ENCODE assay signal across 28 mouse cellular contexts in the genomic region with DNA sequence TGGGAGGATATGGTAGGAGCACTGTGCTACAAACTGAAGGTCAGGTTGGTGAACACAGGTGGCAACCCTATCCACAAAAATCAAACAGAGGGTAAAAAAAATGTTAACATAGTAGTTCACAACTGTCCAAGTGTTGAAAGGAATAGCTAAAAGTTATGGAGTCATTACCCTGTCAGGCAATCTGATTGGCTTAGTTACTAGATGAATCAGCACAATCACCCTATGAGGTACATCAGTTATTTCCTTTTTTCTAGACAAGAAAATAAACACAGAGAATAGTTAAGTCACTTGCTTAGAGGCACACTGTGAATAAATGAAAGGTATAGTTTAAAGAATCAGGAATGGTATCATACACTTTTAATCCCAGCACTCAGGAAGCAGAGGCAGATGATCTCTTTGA.
DNase-seq lines count a peak whose midpoint lies in the region; ATAC-seq and TF ChIP-seq lines count a peak whose summit lies in the region.
"Had no signal": no experiment of that assay in that cellular context is flagged by ENCODE, and none has a peak within 500 bp of the region (broad histone marks: within the 10 kb centered on the region; RNA-seq: fewer than 3 reads in every experiment).

No protein-coding gene starts in this region.

- TF ChIP-seq RAD21 in MEL (IDR thresholded peaks at IDR 0.05; ENCODE audit: low read depth, low read length) = no peak

- H3K4me2 ChIP-seq in heart, embryonic 13.5 days = no peak overlapping the region
- no peak overlapping the region for H3K4me2 ChIP-seq in liver, postnatal 0 days (ENCODE audit: low read depth, low read length)
- no peak overlapping the region for H3K4me2 ChIP-seq in liver, embryonic 11.5 days
- H3K4me2 ChIP-seq: embryonic facial prominence, embryonic 12.5 days; embryonic facial prominence, embryonic 15.5 days; forebrain, embryonic 12.5 days; forebrain, embryonic 15.5 days; heart, embryonic 11.5 days; heart, embryonic 15.5 days; hindbrain, embryonic 13.5 days had no signal

- DNase-seq in heart, adult 11 months = no peak
- DNase-seq in liver, postnatal 0 days = no peak
- DNase-seq in liver, embryonic 11.5 days (ENCODE audit: low spot score) = no peak
- DNase-seq in MEL (ENCODE audit: low read depth, low spot score) = peak; percentile 52
- no peak for DNase-seq in ovary, adult 18-20 months (ENCODE audit: low spot score)
- DNase-seq in thymus, postnatal 0 days (ENCODE audit: low spot score) = no peak
- DNase-seq: adrenal gland, adult 8-10 months; adrenal gland, postnatal 25 days; B cell, adult 2 months; cerebellum, adult 18-20 months; cerebellum, adult 9-10 months; cerebellum, postnatal 25 days; gastrocnemius, postnatal 25 days; heart, postnatal 10 days; heart, postnatal 36 days had no signal

- TF ChIP-seq POLR2A in MEL (IDR thresholded peaks at IDR 0.05; ENCODE audit: control insufficient read depth in 1 of 2, insufficient read depth in 1 of 2, low read depth in 1 of 2, low read length in 2 of 2, poor library complexity in 1 of 2) = no peak

- 0 out of 2 replicates have a peak overlapping the region, but pooled peaks have one; percentile 1 for H3K27ac ChIP-seq in heart, embryonic 13.5 days (replicated peaks)
- H3K27ac ChIP-seq in liver, postnatal 0 days (ENCODE audit: low read depth) = peak overlapping the region; percentile 36; the same call in 1 of the 2 replicates
- H3K27ac ChIP-seq in liver, embryonic 11.5 days (ENCODE audit: low read depth, low read length) = no peak overlapping the region
- no peak overlapping the region for H3K27ac ChIP-seq in MEL (ENCODE audit: control insufficient read depth, low read depth, low read length)
- H3K27ac ChIP-seq: embryonic facial prominence, embryonic 12.5 days; embryonic facial prominence, embryonic 15.5 days; forebrain, embryonic 12.5 days; forebrain, embryonic 15.5 days; heart, embryonic 15.5 days; hindbrain, embryonic 10.5 days; hindbrain, embryonic 13.5 days had no signal

- peaks cover 29% of the 10 kb centered on the region for H3K79me2 ChIP-seq in MEL (ENCODE audit: control insufficient read depth, insufficient read depth, low read length, poor library complexity)

- H3K9ac ChIP-seq in heart, embryonic 13.5 days = no peak overlapping the region
- H3K9ac ChIP-seq in liver, postnatal 0 days (replicated peaks) = no peak overlapping the region
- no peak overlapping the region for H3K9ac ChIP-seq in liver, embryonic 11.5 days (ENCODE audit: low read depth, low read length)
- H3K9ac ChIP-seq in MEL (ENCODE audit: control insufficient read depth, low read depth, low read length, poor library complexity, severe bottlenecking) = no peak overlapping the region
- H3K9ac ChIP-seq: embryonic facial prominence, embryonic 12.5 days; embryonic facial prominence, embryonic 15.5 days; forebrain, embryonic 12.5 days; forebrain, embryonic 15.5 days; heart, embryonic 15.5 days; hindbrain, embryonic 13.5 days had no signal

- no peaks in the 10 kb centered on the region for H3K36me3 ChIP-seq in heart, embryonic 13.5 days
- no peaks in the 10 kb centered on the region for H3K36me3 ChIP-seq in liver, postnatal 0 days (replicated peaks; ENCODE audit: insufficient read depth, low read length)
- H3K36me3 ChIP-seq in liver, embryonic 11.5 days (ENCODE audit: control insufficient read depth, insufficient read depth, low read length) = no peaks in the 10 kb centered on the region
- H3K36me3 ChIP-seq in MEL (ENCODE audit: control insufficient read depth in 1 of 2, insufficient read depth in 2 of 2, low read length in 2 of 2) = peaks cover 6 to 29% of the 10 kb centered on the region in 2 experiments
- H3K36me3 ChIP-seq: embryonic facial prominence, embryonic 12.5 days; embryonic facial prominence, embryonic 15.5 days; forebrain, embryonic 12.5 days; forebrain, embryonic 15.5 days; heart, embryonic 15.5 days; hindbrain, embryonic 10.5 days; hindbrain, embryonic 13.5 days had no signal

- no peak for TF ChIP-seq EP300 in liver, postnatal 0 days (IDR thresholded peaks at IDR 0.05; ENCODE audit: low read depth)
- peak; percentile 12 to 15; a peak in 1 of 4 replicates for TF ChIP-seq EP300 in MEL (IDR thresholded peaks at IDR 0.05; ENCODE audit: low read depth in 1 of 2, low read length in 2 of 2)

- peaks cover 39% of the 10 kb centered on the region for H3K4me1 ChIP-seq in heart, embryonic 13.5 days
- H3K4me1 ChIP-seq in liver, postnatal 0 days (ENCODE audit: insufficient read depth) = peaks cover 3% of the 10 kb centered on the region; the same call in 1 of the 2 replicates
- no peaks in the 10 kb centered on the region for H3K4me1 ChIP-seq in liver, embryonic 11.5 days (replicated peaks; ENCODE audit: control insufficient read depth, insufficient read depth, low read length)
- H3K4me1 ChIP-seq in MEL (ENCODE audit: control insufficient read depth in 1 of 2, insufficient read depth in 2 of 2, low read length in 2 of 2) = peaks cover 8 to 15% of the 10 kb centered on the region in 2 experiments; a peak in 3 of 4 replicates
- H3K4me1 ChIP-seq: embryonic facial prominence, embryonic 12.5 days; embryonic facial prominence, embryonic 15.5 days; forebrain, embryonic 12.5 days; hindbrain, embryonic 10.5 days; hindbrain, embryonic 13.5 days had no signal

- no peaks in the 10 kb centered on the region for H3K9me3 ChIP-seq in heart, embryonic 13.5 days
- H3K9me3 ChIP-seq in liver, postnatal 0 days (ENCODE audit: low read length) = no peaks in the 10 kb centered on the region
- H3K9me3 ChIP-seq in liver, embryonic 11.5 days (ENCODE audit: control insufficient read depth, low read length) = no peaks in the 10 kb centered on the region
- H3K9me3 ChIP-seq in MEL (replicated peaks; ENCODE audit: insufficient read depth, low read length) = no peaks in the 10 kb centered on the region
- H3K9me3 ChIP-seq: embryonic facial prominence, embryonic 12.5 days; embryonic facial prominence, embryonic 15.5 days; forebrain, embryonic 12.5 days; forebrain, embryonic 15.5 days; heart, embryonic 15.5 days; hindbrain, embryonic 10.5 days; hindbrain, embryonic 13.5 days had no signal

- no peak for TF ChIP-seq CTCF in liver, postnatal 0 days (IDR thresholded peaks at IDR 0.05; ENCODE audit: low read depth)
- no peak for TF ChIP-seq CTCF in MEL (IDR thresholded peaks at IDR 0.05 in 2 of 3, conservative IDR thresholded peaks at IDR 0.05 in 1 of 3; ENCODE audit: control insufficient read depth in 1 of 3, insufficient read depth in 1 of 3, low read depth in 2 of 3, low read length in 3 of 3, poor library complexity in 1 of 3, severe bottlenecking in 1 of 3)

- no peak for ATAC-seq in heart, embryonic 13.5 days (ENCODE audit: extremely low read depth, insufficient number of reproducible peaks, low FRiP score, low TSS enrichment)
- no peak for ATAC-seq in liver, postnatal 0 days
- no peak for ATAC-seq in liver, embryonic 11.5 days (replicated peaks; ENCODE audit: low FRiP score)
- peak; percentile 74 for ATAC-seq in megakaryocyte, adult 5-6 weeks (ENCODE audit: poor library complexity, severe bottlenecking)
- ATAC-seq: activated CD4-positive, CD25-positive, alpha-beta regulatory T cell, adult 4 months; forebrain, embryonic 15.5 days; hindbrain, embryonic 16.5 days had no signal

- H3K4me3 ChIP-seq in heart, embryonic 13.5 days = no peak overlapping the region
- no peak overlapping the region for H3K4me3 ChIP-seq in liver, postnatal 0 days (ENCODE audit: low read depth, low read length)
- no peak overlapping the region for H3K4me3 ChIP-seq in liver, embryonic 11.5 days (ENCODE audit: low read depth, low read length)
- H3K4me3 ChIP-seq in MEL (ENCODE audit: control insufficient read depth in 1 of 2, insufficient read depth in 1 of 2, low read depth in 2 of 2, low read length in 2 of 2) = no peak overlapping the region
- H3K4me3 ChIP-seq: embryonic facial prominence, embryonic 12.5 days; embryonic facial prominence, embryonic 15.5 days; forebrain, embryonic 12.5 days; forebrain, embryonic 15.5 days; heart, embryonic 15.5 days; hindbrain, embryonic 10.5 days; hindbrain, embryonic 13.5 days had no signal

- H3K27me3 ChIP-seq in heart, embryonic 13.5 days (replicated peaks) = no peaks in the 10 kb centered on the region
- H3K27me3 ChIP-seq in liver, postnatal 0 days (ENCODE audit: insufficient read depth, low read length) = no peaks in the 10 kb centered on the region
- no peaks in the 10 kb centered on the region for H3K27me3 ChIP-seq in liver, embryonic 11.5 days (replicated peaks; ENCODE audit: control insufficient read depth, insufficient read depth, low read length)
- no peaks in the 10 kb centered on the region for H3K27me3 ChIP-seq in MEL (ENCODE audit: control insufficient read depth in 1 of 2, insufficient read depth in 2 of 2, low read length in 2 of 2)
- H3K27me3 ChIP-seq: CH12.LX; embryonic facial prominence, embryonic 12.5 days; embryonic facial prominence, embryonic 15.5 days; forebrain, embryonic 12.5 days; forebrain, embryonic 15.5 days; heart, embryonic 15.5 days; hindbrain, embryonic 13.5 days had no signal

TF ChIP-seq in MEL, 35 proteins besides CTCF, POLR2A, EP300 and RAD21:
- TF ChIP-seq ETS1 (IDR thresholded peaks at IDR 0.05; ENCODE audit: low read depth, low read length) = 0 out of 2 replicates have a peak, but pooled peaks have one; percentile 30
- TF ChIP-seq MYB (IDR thresholded peaks at IDR 0.05; ENCODE audit: low read depth, low read length) = no peak
- TF ChIP-seq RCOR1 (IDR thresholded peaks at IDR 0.05; ENCODE audit: low read depth, low read length) = no peak; the same call in 1 of the 2 replicates
- TF ChIP-seq GATA1 (IDR thresholded peaks at IDR 0.05; ENCODE audit: low read depth, low read length) = peak; percentile 20; the same call in 1 of the 2 replicates
- 0 out of 2 replicates have a peak, but pooled peaks have one; percentile 14 for TF ChIP-seq SIN3A (IDR thresholded peaks at IDR 0.05; ENCODE audit: low read length)

Comparison
In these comparisons a context has a peak if more than half of its experiments do, and no peak if none do; other contexts are left out.
1. H3K27ac ChIP-seq: peak in heart, embryonic 13.5 days (single experiment) and liver, postnatal 0 days (single experiment); none in liver, embryonic 11.5 days (single experiment) and MEL (single experiment).